Mouse (Mus musculus) small intestine, adult 2 months (tissue): ENCODE data around the gene Olfr73.

ENCODE experiments used
- CTCF ChIP-seq: fragments of 200-500 bp; IDR thresholded peaks from 2 replicates; pipeline ENCODE4 v1.5.1; 2012; ENCODE audit warnings: low read depth, mild to moderate bottlenecking, control low read depth, inconsistent platforms, low read length, moderate library complexity, mixed read lengths; ENCODE audit not compliant: insufficient replicate concordance, insufficient read length; ENCODE audit errors: extremely low read depth
- POLR2A ChIP-seq: fragments of 200-500 bp; IDR thresholded peaks from 2 replicates; pipeline ENCODE4 v1.6.1; 2012; ENCODE audit warnings: low read depth, mild to moderate bottlenecking, control low read depth, inconsistent platforms, low read length, moderate library complexity

GRCm38 (mm10) chr2:88071730-88072129, 34.2 kb upstream of the Olfr73 start, which contains the start of gene Olfr1163:
- TF ChIP-seq CTCF: no peak
- TF ChIP-seq POLR2A: no peak
